Mouse (Mus musculus) heart, adult 11 months (tissue): Measurements from ENCODE around the gene Rars.
"Not testable (repeated sequence)": the region's sequence is repeated elsewhere in the genome, so short reads cannot be mapped to it uniquely, and the experiment has no call there.

Source experiments
- DNase-seq: peaks from one replicate; pipeline ENCODE4 v3.0.0; 2022

Gene Rars

GRCm38 (mm10) chr11:35834022-35834760 is at the start of gene Rars:
Gene Rars, minus strand, starts transcription at chr11:35834506.
- DNase-seq, result peak; percentile 99

GRCm38 (mm10) chr11:35882777-35883176 is 48.5 kb upstream of the Rars start:
- DNase-seq, result no peak

GRCm38 (mm10) chr11:35878559-35878897 is 44.2 kb upstream of the Rars start:
- no peak for DNase-seq

GRCm38 (mm10) chr11:35877651-35878558 is 43.6 kb upstream of the Rars start:
- no peak for DNase-seq

- no peak for DNase-seq
Measured at GRCm38 (mm10) chr11:35873624-35874244, 39.4 kb upstream of the Rars start.

GRCm38 (mm10) chr11:35870961-35871360 is 36.7 kb upstream of the Rars start:
- DNase-seq, result no peak

GRCm38 (mm10) chr11:35866140-35866539 is 31.8 kb upstream of the Rars start:
- DNase-seq, result no peak

GRCm38 (mm10) chr11:35864981-35865604 is 30.8 kb upstream of the Rars start:
- DNase-seq, result no peak

- DNase-seq, result no peak
Measured at GRCm38 (mm10) chr11:35863653-35864052, 29.3 kb upstream of the Rars start.

GRCm38 (mm10) chr11:35857395-35858067 is 23.2 kb upstream of the Rars start:
- no peak for DNase-seq

- no peak for DNase-seq
Measured at GRCm38 (mm10) chr11:35856359-35857040, 22.2 kb upstream of the Rars start.

GRCm38 (mm10) chr11:35855567-35855966 is 21.3 kb upstream of the Rars start:
- DNase-seq, result no peak

GRCm38 (mm10) chr11:35854941-35855340 is 20.6 kb upstream of the Rars start:
- no peak for DNase-seq

- no peak for DNase-seq
Measured at GRCm38 (mm10) chr11:35853651-35854050, 19.3 kb upstream of the Rars start.

GRCm38 (mm10) chr11:35852731-35853130 is 18.4 kb upstream of the Rars start:
- DNase-seq, result no peak

- DNase-seq, result no peak
Measured at GRCm38 (mm10) chr11:35844299-35844698, 10.0 kb upstream of the Rars start.

GRCm38 (mm10) chr11:35842560-35842959 is 8.3 kb upstream of the Rars start:
- not testable (repeated sequence) for DNase-seq

GRCm38 (mm10) chr11:35841738-35842325 is 7.5 kb upstream of the Rars start:
- no peak for DNase-seq

GRCm38 (mm10) chr11:35840806-35841205 is 6.5 kb upstream of the Rars start:
- DNase-seq, result not testable (repeated sequence)

- DNase-seq, result no peak
Measured at GRCm38 (mm10) chr11:35840282-35840681, 6.0 kb upstream of the Rars start.
